Mouse (Mus musculus) ES-E14 (cell line): Measurements from ENCODE around the gene Phlpp1.

ENCODE experiments used
- CHD2 ChIP-seq: IDR thresholded peaks from 2 replicates; pipeline ENCODE4 v1.6.1; 2014; ENCODE audit warnings: mild to moderate bottlenecking, low read depth, low read length, inconsistent platforms
- HCFC1 ChIP-seq: IDR thresholded peaks from 2 replicates; pipeline ENCODE4 v1.6.1; 2012; ENCODE audit warnings: low read length, inconsistent platforms, borderline replicate concordance; ENCODE audit not compliant: insufficient read depth
- ZC3H11A ChIP-seq: IDR thresholded peaks from 2 replicates; pipeline ENCODE4 v1.6.1; 2012; ENCODE audit warnings: low read depth, mild to moderate bottlenecking, inconsistent platforms, low read length, borderline replicate concordance
- ZNF384 ChIP-seq: IDR thresholded peaks from 2 replicates; pipeline ENCODE4 v1.6.1; 2012; ENCODE audit warnings: low read depth, low read length, inconsistent platforms

- TF ChIP-seq ZC3H11A (no peak), ZNF384 (no peak), CHD2 (no peak), HCFC1 (no peak)
Measured at GRCm38 (mm10) chr1:106131697-106132349, 39.7 kb upstream of the Phlpp1 start.
